Mouse (Mus musculus) common myeloid progenitor, adult 5-6 weeks (primary cell): ENCODE data around the gene Nutf2. TPM values are rescaled to one million over a fixed set of nuclear protein-coding genes. Genes with fewer than 3 reads are reported as not detected.

Experiments
- ATAC-seq: replicated peaks from 2 replicates; pipeline ENCODE4 v1.8.0; 2016; ENCODE audit warnings: low read depth, mild to moderate bottlenecking, moderate TSS enrichment, inconsistent platforms; ENCODE audit not compliant: poor library complexity, severe bottlenecking
- total RNA-seq: library from RNA; stranded (forward); fragments of 200-1000, 187-1606 nt; gene quantifications from 2 replicates; pipeline ENCODE4 v1.2.3, GENCODE M21; 2017

Nutf2 gene
- total RNA-seq, 1 experiment from 2014 or later: 50.5 TPM

- no peak for ATAC-seq
Measured at GRCm38 (mm10) chr8:105919390-105919789, 59.0 kb downstream of the Nutf2 start.

DNA sequence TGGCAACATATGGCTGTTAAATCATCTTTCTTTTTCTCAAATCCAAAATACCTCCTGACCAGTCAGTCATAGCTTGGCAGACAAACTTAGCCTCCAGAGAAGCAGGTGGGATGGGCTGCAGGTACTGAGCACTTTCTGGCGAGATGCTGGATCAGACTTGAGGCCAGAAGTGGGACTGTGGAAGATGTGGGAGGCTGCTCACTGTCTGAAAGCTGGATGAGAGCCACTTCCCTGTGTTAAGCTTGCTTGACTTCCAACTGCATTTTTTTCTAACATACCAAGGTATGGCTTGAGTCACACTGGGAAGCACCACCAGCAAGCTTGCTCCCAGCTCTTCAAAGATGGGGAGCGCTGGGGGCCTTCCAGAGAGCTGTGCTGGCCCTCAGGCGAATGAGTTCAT, 64.7 kb downstream of the Nutf2 start:
- ATAC-seq: no peak

Other genes starting within 250 kb of the Nutf2 start
- gene Ctcf, start 224.0 kb upstream of the Nutf2 start, total RNA-seq: 113 and 139 TPM in 2 replicates
- not detected in 2 replicates for gene Agrp, start 223.2 kb upstream of the Nutf2 start, total RNA-seq
- gene Carmil2, start 174.3 kb upstream of the Nutf2 start, total RNA-seq: 2.9 and 4.3 TPM in 2 replicates
- gene Acd, start 159.5 kb upstream of the Nutf2 start, total RNA-seq: 17.8 and 33.4 TPM in 2 replicates
- 0.41 and 11.5 TPM in 2 replicates for gene Pard6a, start 159.4 kb upstream of the Nutf2 start, total RNA-seq
- gene 4933405L10Rik, start 152.9 kb upstream of the Nutf2 start, total RNA-seq: not detected in 2 replicates
- 12.9 and 16.0 TPM in 2 replicates for gene Enkd1, start 152.4 kb upstream of the Nutf2 start, total RNA-seq
- 0.92 and 3.7 TPM in 2 replicates for gene Gfod2, start 101.9 kb upstream of the Nutf2 start, total RNA-seq
- 9.4 and 13.4 TPM in 2 replicates for gene Ranbp10, start 33.2 kb upstream of the Nutf2 start, total RNA-seq
- not detected in 2 replicates for gene Tsnaxip1, start 32.8 kb upstream of the Nutf2 start, total RNA-seq
- gene Cenpt, start 7.3 kb upstream of the Nutf2 start, total RNA-seq: 13.4 and 16.9 TPM in 2 replicates
- 23.6 and 24.3 TPM in 2 replicates for gene Thap11, start 5.4 kb upstream of the Nutf2 start, total RNA-seq
- 32.8 and 39.7 TPM in 2 replicates for gene Edc4, start 20.3 kb downstream of the Nutf2 start, total RNA-seq
- gene Nrn1l, start 33.0 kb downstream of the Nutf2 start, total RNA-seq: not detected in 2 replicates
- 15.6 and 23.7 TPM in 2 replicates for gene Pskh1, start 39.9 kb downstream of the Nutf2 start, total RNA-seq
- gene Ctrl, start 73.3 kb downstream of the Nutf2 start, total RNA-seq: 0.14 and 2.7 TPM in 2 replicates
- 51.3 and 62.1 TPM in 2 replicates for gene Psmb10, start 77.9 kb downstream of the Nutf2 start, total RNA-seq
- 0.32 and 1.4 TPM in 2 replicates for gene Lcat, start 82.8 kb downstream of the Nutf2 start, total RNA-seq
- gene Slc12a4, start 105.5 kb downstream of the Nutf2 start, total RNA-seq: 1.9 and 8.1 TPM in 2 replicates
- gene Dpep3, start 118.8 kb downstream of the Nutf2 start, total RNA-seq: not detected in 2 replicates
- 9.7 and 17.6 TPM in 2 replicates for gene Dus2, start 130.8 kb downstream of the Nutf2 start, total RNA-seq
- 0.41 TPM in 1 of 2 replicates, not detected in the other for gene Dpep2nb, start 145.4 kb downstream of the Nutf2 start, total RNA-seq
- gene Ddx28, start 151.3 kb downstream of the Nutf2 start, total RNA-seq: 8.7 and 12.3 TPM in 2 replicates
- gene Nfatc3, start 198.3 kb downstream of the Nutf2 start, total RNA-seq: 37.3 and 47.8 TPM in 2 replicates